Mouse (Mus musculus): ENCODE results near the gene Cdk18.

Gene Cdk18

GRCm38 (mm10) chr1:132113098-132113497 lies 26.4 kb downstream of the Cdk18 start:
- no peak for DNase-seq (ENCODE audit: extremely low read depth, low read depth)

- no peak for DNase-seq (ENCODE audit: extremely low read depth, low read depth)
These were observed 27.1 kb downstream of the Cdk18 start for GRCm38 (mm10) chr1:132112426-132112825.

- no peak for DNase-seq (ENCODE audit: extremely low read depth, low read depth)
These were observed 28.1 kb downstream of the Cdk18 start for GRCm38 (mm10) chr1:132111411-132111810.

- DNase-seq (ENCODE audit: extremely low read depth, low read depth): no peak
These were observed 30.1 kb downstream of the Cdk18 start for GRCm38 (mm10) chr1:132109368-132109767.

GRCm38 (mm10) chr1:132104353-132104752 lies 35.1 kb downstream of the Cdk18 start:
- DNase-seq (ENCODE audit: extremely low read depth, low read depth): no peak

GRCm38 (mm10) chr1:132101953-132102697 lies 37.4 kb downstream of the Cdk18 start:
- DNase-seq (ENCODE audit: extremely low read depth, low read depth): no peak

GRCm38 (mm10) chr1:132099775-132100174 lies 39.7 kb downstream of the Cdk18 start:
- DNase-seq (ENCODE audit: extremely low read depth, low read depth): peak; percentile 43

- no peak for DNase-seq (ENCODE audit: extremely low read depth, low read depth)
These were observed 40.5 kb downstream of the Cdk18 start for GRCm38 (mm10) chr1:132099016-132099415.

- no peak for DNase-seq (ENCODE audit: extremely low read depth, low read depth)
These were observed 41.4 kb downstream of the Cdk18 start for GRCm38 (mm10) chr1:132098076-132098475.

- DNase-seq (ENCODE audit: extremely low read depth, low read depth): peak; percentile 70
These were observed 44.0 kb downstream of the Cdk18 start for GRCm38 (mm10) chr1:132095356-132096004.

- no peak for DNase-seq (ENCODE audit: extremely low read depth, low read depth)
These were observed 46.2 kb downstream of the Cdk18 start for GRCm38 (mm10) chr1:132093269-132093668.

GRCm38 (mm10) chr1:132090266-132090665 lies 49.2 kb downstream of the Cdk18 start:
- no peak for DNase-seq (ENCODE audit: extremely low read depth, low read depth)

- DNase-seq (ENCODE audit: extremely low read depth, low read depth): no peak
These were observed 49.7 kb downstream of the Cdk18 start for GRCm38 (mm10) chr1:132089767-132090166.

- DNase-seq (ENCODE audit: extremely low read depth, low read depth): no peak
These were observed 51.3 kb downstream of the Cdk18 start for GRCm38 (mm10) chr1:132088181-132088671.

- DNase-seq (ENCODE audit: extremely low read depth, low read depth): peak; percentile 76
These were observed 54.1 kb downstream of the Cdk18 start for GRCm38 (mm10) chr1:132085181-132086049.

GRCm38 (mm10) chr1:132078413-132078812 lies 61.1 kb downstream of the Cdk18 start:
- no peak for DNase-seq (ENCODE audit: extremely low read depth, low read depth)

GRCm38 (mm10) chr1:132075576-132075975 lies 63.9 kb downstream of the Cdk18 start:
- DNase-seq (ENCODE audit: extremely low read depth, low read depth): no peak

- no peak for DNase-seq (ENCODE audit: extremely low read depth, low read depth)
These were observed 68.8 kb downstream of the Cdk18 start for GRCm38 (mm10) chr1:132070659-132071058.

- DNase-seq (ENCODE audit: extremely low read depth, low read depth): no peak
These were observed 70.0 kb downstream of the Cdk18 start for GRCm38 (mm10) chr1:132069436-132069835.

- no peak for DNase-seq (ENCODE audit: extremely low read depth, low read depth)
These were observed 71.9 kb downstream of the Cdk18 start, which contains the start of gene Mfsd4a for GRCm38 (mm10) chr1:132067261-132068255. Gene Mfsd4a (minus strand): TSS chr1:132068062.

Data from MEL-GATA-1-ER (cell line).